Mouse (Mus musculus) lung, postnatal 14 days (tissue): ENCODE data around the gene Cdkn1b.
A peak's percentile ranks its signal among the peaks of the same experiment; 100 is the strongest.

Experiments
- DNase-seq: peaks from one replicate; pipeline ENCODE4 v3.0.0; 2021

Cdkn1b gene

DNA sequence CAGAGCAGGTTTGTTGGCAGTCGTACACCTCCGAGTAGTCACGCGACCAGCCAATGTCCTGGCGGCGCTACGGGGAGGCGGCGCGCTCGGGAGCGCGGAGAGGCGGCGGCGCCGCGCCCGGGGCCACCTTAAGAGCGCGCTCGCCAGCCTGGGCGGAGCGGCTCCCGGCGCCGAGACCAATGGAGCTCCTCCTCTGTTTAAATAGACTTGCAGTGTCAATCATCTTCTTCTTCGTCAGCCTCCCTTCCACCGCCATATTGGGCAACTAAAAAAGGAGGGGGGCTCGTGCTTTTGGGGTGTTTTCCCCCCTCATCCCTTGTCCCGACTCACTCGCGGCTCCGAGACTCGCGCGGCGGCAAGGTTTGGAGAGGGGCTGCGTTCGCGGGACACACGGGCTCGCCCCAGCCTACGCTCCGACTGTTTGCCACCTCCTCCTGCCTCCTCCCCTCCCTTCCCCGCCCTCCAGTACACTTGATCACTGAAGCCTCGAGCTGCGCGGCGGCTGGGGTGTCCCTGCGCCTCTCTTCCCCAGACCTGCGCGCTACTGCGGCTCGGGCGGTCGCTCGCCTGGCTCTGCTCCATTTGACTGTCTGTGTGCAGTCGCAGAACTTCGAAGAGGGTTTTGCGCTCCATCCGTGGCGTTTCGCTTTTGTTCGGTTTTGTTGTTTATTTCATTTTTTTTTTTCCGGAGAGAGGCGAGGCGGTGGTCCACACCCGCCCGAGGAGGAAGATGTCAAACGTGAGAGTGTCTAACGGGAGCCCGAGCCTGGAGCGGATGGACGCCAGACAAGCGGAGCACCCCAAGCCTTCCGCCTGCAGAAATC lies at the start of gene Cdkn1b:
Cdkn1b (plus strand) TSS at position 212 of the 824 bp plus-strand sequence.
- DNase-seq, result peak; percentile 87

GRCm38 (mm10) chr6:134870887-134871286 lies 49.3 kb upstream of the Cdkn1b start:
- DNase-seq, result no peak

- no peak for DNase-seq
Observed at GRCm38 (mm10) chr6:134872236-134872635, 48.0 kb upstream of the Cdkn1b start.

DNA sequence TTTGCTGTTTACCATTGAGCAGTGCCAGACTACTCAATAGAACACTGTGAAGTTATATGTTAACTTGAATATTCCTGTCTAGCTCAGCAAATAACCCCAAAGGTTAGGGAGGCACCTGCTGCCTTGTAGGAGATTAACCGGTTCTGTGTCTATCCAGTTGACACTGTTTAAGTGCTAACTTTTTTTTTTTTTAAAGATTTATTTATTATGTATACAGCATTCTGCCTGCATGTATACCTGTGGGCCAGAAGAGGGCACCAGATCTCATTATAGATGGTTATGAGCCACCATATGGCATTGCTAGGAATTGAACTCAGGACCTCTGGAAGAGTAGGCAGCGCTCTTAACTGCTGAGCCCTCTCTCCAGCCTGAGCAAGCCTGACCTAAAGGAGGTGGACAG lies 47.2 kb upstream of the Cdkn1b start:
- DNase-seq, result no peak

GRCm38 (mm10) chr6:134876795-134877194 lies 43.4 kb upstream of the Cdkn1b start:
- DNase-seq, result no peak

DNA sequence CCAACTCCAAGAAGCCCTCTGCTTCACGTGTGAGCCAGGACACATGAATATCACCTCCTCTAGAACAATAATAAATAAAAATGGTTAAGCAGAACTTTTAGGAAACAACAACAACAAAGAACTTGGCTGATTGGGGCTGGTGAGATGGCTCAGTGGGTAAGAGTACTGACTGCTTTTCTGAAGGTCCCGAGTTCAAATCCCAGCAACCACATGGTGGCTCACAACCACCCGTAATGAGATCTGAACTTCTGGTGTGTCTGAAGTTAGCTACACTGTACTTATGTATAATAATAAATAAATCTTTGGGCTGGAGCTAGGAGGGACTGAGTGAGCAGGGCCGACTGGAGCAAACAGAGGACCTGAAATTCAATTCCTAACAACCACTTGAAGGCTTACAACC lies 42.9 kb upstream of the Cdkn1b start:
- DNase-seq, result no peak

- DNase-seq, result no peak
Observed at GRCm38 (mm10) chr6:134877892-134878291, 42.3 kb upstream of the Cdkn1b start.

GRCm38 (mm10) chr6:134879556-134879955 lies 40.6 kb upstream of the Cdkn1b start:
- DNase-seq, result no peak

DNA sequence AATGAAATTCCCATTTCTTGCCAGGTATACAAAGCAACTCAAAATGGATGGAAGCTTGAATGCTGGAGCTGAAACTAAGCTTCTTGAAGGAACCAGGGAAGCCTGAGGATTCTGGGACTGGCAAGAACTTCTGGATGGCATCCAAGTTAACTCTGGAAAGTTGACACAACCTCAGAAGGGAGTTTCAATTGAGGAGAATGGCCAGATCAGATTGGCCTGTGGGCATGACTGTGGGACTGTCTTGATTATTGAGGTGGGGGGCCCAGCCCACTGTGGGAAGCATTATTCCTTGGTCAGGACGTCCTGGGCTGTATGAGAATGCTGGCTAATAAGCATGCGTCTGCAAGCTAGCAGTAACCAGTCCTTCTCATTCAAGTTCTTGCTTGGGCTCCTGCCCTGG lies 40.2 kb upstream of the Cdkn1b start:
- no peak for DNase-seq

DNA sequence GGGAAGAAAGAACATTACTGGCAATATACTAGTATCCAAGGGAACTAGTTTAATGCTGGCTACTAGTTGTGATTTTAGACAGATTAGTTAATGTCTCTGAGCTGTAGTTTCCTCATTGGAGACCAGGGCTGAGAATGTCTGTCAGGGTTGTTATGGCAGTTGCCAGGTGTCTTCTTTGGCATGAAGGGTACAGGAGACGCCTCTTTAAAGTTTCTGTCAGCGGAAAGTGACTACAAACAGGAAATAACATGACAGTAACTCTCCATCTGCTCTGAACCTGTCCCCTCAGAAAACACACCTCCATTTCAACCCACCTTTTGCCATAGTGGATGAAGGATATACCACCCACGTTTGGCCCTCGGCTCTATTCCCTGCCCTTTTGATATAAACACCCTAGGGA lies 36.5 kb upstream of the Cdkn1b start:
- no peak for DNase-seq

DNA sequence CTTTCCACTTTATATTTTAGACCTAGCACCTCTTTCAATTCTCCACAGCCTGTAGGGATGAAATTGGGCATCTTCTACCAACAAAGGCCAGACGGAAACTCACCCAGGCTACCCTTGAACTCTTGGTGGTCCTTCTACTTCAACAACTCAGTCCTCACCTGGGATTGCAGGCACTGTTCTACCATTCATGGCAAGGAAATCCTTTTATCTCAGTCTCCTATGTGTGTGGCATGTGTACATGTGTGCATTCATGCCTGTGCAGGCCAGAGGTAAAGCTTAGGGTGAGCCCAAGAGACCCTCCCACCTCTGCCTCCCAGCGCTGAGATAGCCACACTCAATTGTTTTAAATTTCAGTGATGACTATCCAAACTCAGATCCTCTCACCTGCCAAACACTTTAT lies 34.7 kb upstream of the Cdkn1b start:
- no peak for DNase-seq

DNA sequence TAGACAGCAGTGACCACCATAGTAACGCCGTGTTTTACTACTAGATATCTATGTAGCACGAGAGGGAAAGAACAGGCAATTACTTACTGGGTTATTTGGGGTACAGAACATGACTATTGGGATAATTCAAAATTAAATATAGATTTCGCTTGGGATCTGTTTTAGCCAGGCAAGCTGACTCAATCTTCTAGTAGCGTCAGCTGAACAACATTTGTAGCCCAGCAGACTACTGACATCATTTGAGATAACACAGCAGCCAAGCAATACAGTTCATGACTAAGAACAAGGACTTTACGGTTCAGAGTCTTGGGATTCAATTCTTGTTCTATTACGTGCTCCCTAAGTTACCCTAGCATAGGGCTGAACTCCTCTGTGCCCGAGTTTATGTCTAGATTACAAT lies 33.7 kb upstream of the Cdkn1b start:
- no peak for DNase-seq

DNA sequence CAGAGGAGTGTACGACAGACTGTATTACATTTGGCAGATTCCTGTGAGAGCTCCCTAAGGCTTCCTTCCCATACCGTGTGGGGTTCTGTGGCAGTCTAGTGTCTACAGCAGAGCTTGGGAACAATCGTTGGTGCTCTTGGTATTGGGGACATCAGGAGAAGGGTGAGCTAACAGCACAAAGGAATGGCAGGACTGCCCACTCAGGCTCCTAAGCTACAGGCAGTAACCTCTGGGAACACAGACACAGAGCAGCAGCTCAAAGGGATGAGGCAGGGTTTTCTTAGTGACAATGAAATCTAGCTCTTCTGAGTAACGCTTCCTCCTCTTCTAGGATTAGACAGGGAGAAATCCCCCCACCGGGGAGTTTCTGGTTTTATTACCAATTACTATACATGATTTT lies 33.2 kb upstream of the Cdkn1b start:
- DNase-seq, result no peak

- no peak for DNase-seq
Observed at GRCm38 (mm10) chr6:134887711-134888449, 32.3 kb upstream of the Cdkn1b start.

DNA sequence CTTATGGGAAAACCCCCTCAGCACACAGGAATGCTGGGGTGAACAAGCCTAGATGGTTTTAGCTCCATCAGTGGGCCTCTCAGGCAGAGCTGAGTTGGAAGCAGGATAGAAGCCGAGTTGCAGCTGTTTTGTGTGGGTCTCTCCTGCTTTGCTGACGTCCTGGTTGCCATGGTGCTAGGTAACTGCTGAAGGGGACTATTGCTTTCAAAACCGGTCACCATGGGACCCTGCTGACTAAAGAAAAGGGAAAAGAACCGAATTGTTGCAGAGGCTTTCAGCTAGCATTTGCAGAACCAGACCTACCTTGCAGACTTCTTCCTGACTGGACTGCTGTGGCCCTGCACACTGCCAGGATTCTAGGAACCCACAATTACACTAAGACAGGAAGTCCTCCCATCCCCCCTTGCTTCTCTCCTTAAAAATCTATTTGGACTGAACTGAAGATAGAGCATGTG lies 31.6 kb upstream of the Cdkn1b start:
- DNase-seq, result no peak

DNA sequence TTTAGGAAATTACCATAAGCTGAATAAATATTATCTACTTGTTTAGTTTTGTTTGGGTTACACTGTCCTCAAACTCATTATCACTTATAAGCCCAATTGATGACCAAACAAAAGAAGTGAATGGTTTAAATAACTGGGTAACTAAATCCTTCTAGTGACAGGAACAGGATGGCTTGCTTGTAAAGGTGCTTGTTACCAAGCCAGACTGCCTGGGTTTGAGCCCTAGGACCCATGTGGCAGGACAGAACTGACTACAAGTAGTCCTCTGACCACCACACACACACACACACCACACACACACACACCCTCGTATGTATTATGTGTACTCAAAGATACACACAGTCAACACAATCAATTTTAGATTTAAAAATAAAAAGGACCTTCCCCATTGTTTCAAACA lies 30.4 kb upstream of the Cdkn1b start:
- no peak for DNase-seq

- no peak for DNase-seq
Observed at GRCm38 (mm10) chr6:134890436-134890835, 29.8 kb upstream of the Cdkn1b start.

DNA sequence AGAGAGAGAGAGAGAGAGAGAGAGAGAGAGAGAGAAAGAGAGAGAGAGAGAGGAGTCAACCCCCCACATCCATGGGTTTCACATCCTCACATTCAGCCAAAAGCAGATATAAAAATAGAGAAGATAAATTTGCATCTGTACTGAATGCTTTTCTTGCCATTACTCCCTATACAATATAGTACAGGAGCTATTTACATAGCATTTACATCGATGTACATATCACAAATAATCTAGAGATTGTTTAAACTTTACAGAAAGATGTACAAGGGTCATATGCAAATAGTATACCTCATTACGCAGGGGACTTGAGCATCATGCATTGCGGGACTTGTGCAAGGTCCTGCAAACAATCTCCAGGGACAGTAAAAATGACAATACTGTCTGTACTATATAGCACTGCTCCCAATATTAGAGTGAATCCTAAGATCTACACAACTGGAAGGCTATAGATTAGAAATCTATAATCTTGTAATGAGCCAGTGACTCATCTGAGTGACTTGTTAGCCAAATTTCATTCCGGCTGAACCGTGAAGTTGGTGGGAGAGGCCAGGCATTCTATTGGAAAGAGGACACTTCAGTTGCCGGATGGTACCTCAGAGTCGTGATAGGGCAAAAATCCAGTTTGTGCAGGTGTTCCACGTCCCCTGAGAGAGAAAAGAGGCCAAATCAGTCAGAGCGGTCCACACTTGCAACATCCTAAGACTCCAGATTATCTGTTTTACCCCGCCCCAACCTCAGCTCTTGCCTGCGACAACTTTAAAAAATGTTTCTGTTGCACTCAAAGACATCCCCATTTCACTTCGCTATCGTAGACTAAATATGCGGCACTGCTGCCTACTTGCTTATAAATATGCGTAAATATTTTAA lies 23.4 kb upstream of the Cdkn1b start:
- no peak for DNase-seq

- DNase-seq, result peak; percentile 96
Observed at GRCm38 (mm10) chr6:134897443-134898094, 22.6 kb upstream of the Cdkn1b start.

- DNase-seq, result peak; percentile 93
Observed at GRCm38 (mm10) chr6:134898095-134898965, 21.9 kb upstream of the Cdkn1b start, which contains the start of gene Gpr19. Gene Gpr19 (minus strand): TSS chr6:134898578.

GRCm38 (mm10) chr6:134903368-134903767 lies 16.8 kb upstream of the Cdkn1b start:
- DNase-seq, result no peak
